Comparison of ENCODE assay signal across 14 mouse cellular contexts in genomic region chr12:32053637-32054366, GRCm38 (mm10). TPM values are rescaled to one million over a fixed set of nuclear protein-coding genes. Genes with fewer than 3 reads are reported as not detected.
DNase-seq lines count a peak whose midpoint lies in the region; ATAC-seq and TF ChIP-seq lines count a peak whose summit lies in the region.
"Had no signal": no experiment of that assay in that cellular context is flagged by ENCODE, and none has a peak within 500 bp of the region (broad histone marks: within the 10 kb centered on the region; RNA-seq: fewer than 3 reads in every experiment).

No protein-coding gene starts in this region.

- H3K27ac ChIP-seq in forebrain, postnatal 0 days (ENCODE audit: low read depth, low read length) = no peak overlapping the region
- no peak overlapping the region for H3K27ac ChIP-seq in forebrain, embryonic 13.5 days
- H3K27ac ChIP-seq in liver, embryonic 11.5 days (ENCODE audit: low read depth, low read length) = peak overlapping the region; percentile 35; the same call in 1 of the 2 replicates
- peak overlapping the region; percentile 95 for H3K27ac ChIP-seq in brown adipose tissue, adult 24 weeks (replicated peaks; ENCODE audit: low read depth, low read length)
- H3K27ac ChIP-seq in midbrain, postnatal 0 days (ENCODE audit: low read depth, low read length) = no peak overlapping the region
- H3K27ac ChIP-seq: embryonic facial prominence, embryonic 13.5 days; heart, embryonic 15.5 days; intestine, embryonic 15.5 days; layer of hippocampus, adult 2 months had no signal

- H3K4me2 ChIP-seq in forebrain, postnatal 0 days (ENCODE audit: low read depth) = peak overlapping the region; percentile 13; the same call in 1 of the 2 replicates
- H3K4me2 ChIP-seq in forebrain, embryonic 13.5 days = no peak overlapping the region
- peak overlapping the region; percentile 48 for H3K4me2 ChIP-seq in liver, embryonic 11.5 days
- peak overlapping the region; percentile 15; the same call in 1 of the 2 replicates for H3K4me2 ChIP-seq in midbrain, postnatal 0 days (ENCODE audit: low read depth, low read length, poor library complexity, severe bottlenecking)
- H3K4me2 ChIP-seq: embryonic facial prominence, embryonic 13.5 days; heart, embryonic 15.5 days; intestine, embryonic 15.5 days had no signal

- no peaks in the 10 kb centered on the region for H3K9me3 ChIP-seq in forebrain, postnatal 0 days (ENCODE audit: low read length)
- H3K9me3 ChIP-seq in forebrain, embryonic 13.5 days (replicated peaks) = no peaks in the 10 kb centered on the region
- no peaks in the 10 kb centered on the region for H3K9me3 ChIP-seq in liver, embryonic 11.5 days (ENCODE audit: control insufficient read depth, low read length)
- no peaks in the 10 kb centered on the region for H3K9me3 ChIP-seq in midbrain, postnatal 0 days (ENCODE audit: low read length)
- H3K9me3 ChIP-seq: embryonic facial prominence, embryonic 13.5 days; heart, embryonic 15.5 days; intestine, embryonic 15.5 days had no signal

- no peak for ATAC-seq in forebrain, postnatal 0 days
- no peak for ATAC-seq in forebrain, embryonic 13.5 days
- no peak for ATAC-seq in liver, embryonic 11.5 days (replicated peaks; ENCODE audit: low FRiP score)
- no peak for ATAC-seq in midbrain, postnatal 0 days (ENCODE audit: low FRiP score)

- H3K4me3 ChIP-seq in forebrain, postnatal 0 days (ENCODE audit: low read depth, low read length) = no peak overlapping the region
- H3K4me3 ChIP-seq in forebrain, embryonic 13.5 days = no peak overlapping the region
- H3K4me3 ChIP-seq in liver, embryonic 11.5 days (ENCODE audit: low read depth, low read length) = no peak overlapping the region
- peak overlapping the region; percentile 38 for H3K4me3 ChIP-seq in brown adipose tissue, adult 24 weeks (ENCODE audit: insufficient read depth, low read depth, low read length)
- H3K4me3 ChIP-seq in midbrain, postnatal 0 days (ENCODE audit: low read depth, low read length) = no peak overlapping the region
- H3K4me3 ChIP-seq: embryonic facial prominence, embryonic 13.5 days; heart, embryonic 15.5 days; intestine, embryonic 15.5 days; layer of hippocampus, adult 2 months had no signal

- no peaks in the 10 kb centered on the region for H3K36me3 ChIP-seq in forebrain, postnatal 0 days (ENCODE audit: insufficient read depth)
- H3K36me3 ChIP-seq in forebrain, embryonic 13.5 days (ENCODE audit: poor library complexity, severe bottlenecking) = 0 out of 2 replicates have a peak, but pooled peaks cover 4% of the 10 kb centered on the region
- H3K36me3 ChIP-seq in liver, embryonic 11.5 days (ENCODE audit: control insufficient read depth, insufficient read depth, low read length) = no peaks in the 10 kb centered on the region
- no peaks in the 10 kb centered on the region for H3K36me3 ChIP-seq in midbrain, postnatal 0 days (ENCODE audit: insufficient read depth, low read length)
- H3K36me3 ChIP-seq: embryonic facial prominence, embryonic 13.5 days; heart, embryonic 15.5 days; intestine, embryonic 15.5 days had no signal

- no peaks in the 10 kb centered on the region for H3K27me3 ChIP-seq in forebrain, postnatal 0 days (ENCODE audit: insufficient read depth, low read length)
- H3K27me3 ChIP-seq in forebrain, embryonic 13.5 days = no peaks in the 10 kb centered on the region
- no peaks in the 10 kb centered on the region for H3K27me3 ChIP-seq in liver, embryonic 11.5 days (replicated peaks; ENCODE audit: control insufficient read depth, insufficient read depth, low read length)
- H3K27me3 ChIP-seq in midbrain, postnatal 0 days (ENCODE audit: insufficient read depth, low read length) = no peaks in the 10 kb centered on the region
- H3K27me3 ChIP-seq: embryonic facial prominence, embryonic 13.5 days; heart, embryonic 15.5 days; intestine, embryonic 15.5 days had no signal

- 50% methylated on average over 11 of the region's 11 CpGs for WGBS in forebrain, postnatal 0 days
- 50% methylated on average over 11 of the region's 11 CpGs for WGBS in forebrain, embryonic 13.5 days
- WGBS in liver, embryonic 11.5 days = 59% methylated on average over 11 of the region's 11 CpGs
- 50% methylated on average over 11 of the region's 11 CpGs for WGBS in midbrain, postnatal 0 days

- no peak for DNase-seq in forebrain, postnatal 0 days
- DNase-seq in liver, embryonic 11.5 days (ENCODE audit: low spot score) = no peak
- no peak for DNase-seq in liver
- no peak for DNase-seq in midbrain, postnatal 0 days (ENCODE audit: low spot score)
- DNase-seq in spleen, postnatal 10 days (ENCODE audit: low spot score in 2 of 2) = no peak
- no peak for DNase-seq in layer of hippocampus, postnatal 25 days (ENCODE audit: extremely low spot score in 1 of 2, low spot score in 1 of 2)
- DNase-seq: cerebellum, postnatal 14 days; thymus, postnatal 4 days had no signal

- no peak overlapping the region for H3K9ac ChIP-seq in forebrain, postnatal 0 days
- no peak overlapping the region for H3K9ac ChIP-seq in forebrain, embryonic 13.5 days
- peak overlapping the region; percentile 42; the same call in 1 of the 2 replicates for H3K9ac ChIP-seq in liver, embryonic 11.5 days (ENCODE audit: low read depth, low read length)
- no peak overlapping the region for H3K9ac ChIP-seq in midbrain, postnatal 0 days (replicated peaks; ENCODE audit: low read length, poor library complexity, severe bottlenecking)
- H3K9ac ChIP-seq: embryonic facial prominence, embryonic 13.5 days; heart, embryonic 15.5 days; intestine, embryonic 15.5 days had no signal

- TF ChIP-seq CTCF in forebrain, postnatal 0 days (IDR thresholded peaks at IDR 0.05; ENCODE audit: low read depth) = no peak
- TF ChIP-seq CTCF in midbrain, postnatal 0 days (IDR thresholded peaks at IDR 0.05) = no peak

- H3K4me1 ChIP-seq in forebrain, postnatal 0 days (ENCODE audit: insufficient read depth) = peaks cover 10% of the 10 kb centered on the region
- H3K4me1 ChIP-seq in forebrain, embryonic 13.5 days = peaks cover 35% of the 10 kb centered on the region
- H3K4me1 ChIP-seq in liver, embryonic 11.5 days (replicated peaks; ENCODE audit: control insufficient read depth, insufficient read depth, low read length) = peaks cover 59% of the 10 kb centered on the region
- H3K4me1 ChIP-seq in brown adipose tissue, adult 24 weeks (ENCODE audit: control insufficient read depth, insufficient read depth, insufficient read length, low read length) = peaks cover 3% of the 10 kb centered on the region; the same call in 1 of the 2 replicates
- H3K4me1 ChIP-seq in midbrain, postnatal 0 days (ENCODE audit: insufficient read depth, low read length) = peaks cover 6% of the 10 kb centered on the region; the same call in 1 of the 2 replicates

RNA-seq across cellular contexts. Expression of gene Prkar2b, which starts 7.3 kb away (rescaled TPM):
- total RNA-seq in forebrain, postnatal 0 days (2014; rRNA removed) = 215 and 218 TPM in 2 replicates
- 118 and 129 TPM in 2 replicates for polyA plus RNA-seq in forebrain, postnatal 0 days (2015; fragmentation: Nextera tagmentation; extraction: Ambion mirVana)
- polyA plus RNA-seq in forebrain, embryonic 13.5 days (2015; fragmentation: Nextera tagmentation; extraction: Ambion mirVana) = 65.4 and 70.5 TPM in 2 replicates
- polyA plus RNA-seq in liver, embryonic 11.5 days (2014; fragmentation: Nextera tagmentation; extraction: Ambion mirVana) = 103 and 123 TPM in 2 replicates
- polyA plus RNA-seq in brown adipose tissue, adult 24 weeks (2012; ENCODE audit: insufficient read depth, insufficient read length, missing spikeins) = 809 and 945 TPM in 2 replicates
- total RNA-seq in midbrain, postnatal 0 days (2014; rRNA removed) = 182 and 231 TPM in 2 replicates
- 121 and 132 TPM in 2 replicates for polyA plus RNA-seq in midbrain, postnatal 0 days (2015; fragmentation: Nextera tagmentation; extraction: Ambion mirVana)
- 10 to 100 TPM; 38.3 to 38.9 TPM for total RNA-seq in layer of hippocampus, postnatal 25 days (2021)

Comparison
In these comparisons a context has a peak if more than half of its experiments do, and no peak if none do; other contexts are left out.
1. H3K27ac ChIP-seq: peak in liver, embryonic 11.5 days (single experiment) and brown adipose tissue, adult 24 weeks (single experiment); none in forebrain, postnatal 0 days (single experiment), forebrain, embryonic 13.5 days (single experiment) and midbrain, postnatal 0 days (single experiment).